Mouse (Mus musculus): ENCODE results near the gene Dpysl5. TPM values are rescaled to one million over a fixed set of nuclear protein-coding genes. Genes with fewer than 3 reads are reported as not detected.

Gene Dpysl5
- polyA plus RNA-seq, 1 experiment from 2014 or later = 5.9 TPM

- no peak overlapping the region for H3K27ac ChIP-seq
- H3K27me3 ChIP-seq = peaks cover 3% of the 10 kb centered on the region
- no peak overlapping the region for H3K4me2 ChIP-seq (replicated peaks)
- no peak overlapping the region for H3K4me3 ChIP-seq
- H3K4me1 ChIP-seq = peaks cover 7% of the 10 kb centered on the region; the same call in 1 of the 2 replicates
- H3K9me3 ChIP-seq = no peaks in the 10 kb centered on the region
- ATAC-seq (ENCODE audit: low FRiP score, low read depth) = no peak
- H3K36me3 ChIP-seq = no peaks in the 10 kb centered on the region
- WGBS = 82% methylated on average over 9 of the region's 9 CpGs
- no peak overlapping the region for H3K9ac ChIP-seq
Observed at GRCm38 (mm10) chr5:30769075-30769474, 57.7 kb downstream of the Dpysl5 start.

DNA sequence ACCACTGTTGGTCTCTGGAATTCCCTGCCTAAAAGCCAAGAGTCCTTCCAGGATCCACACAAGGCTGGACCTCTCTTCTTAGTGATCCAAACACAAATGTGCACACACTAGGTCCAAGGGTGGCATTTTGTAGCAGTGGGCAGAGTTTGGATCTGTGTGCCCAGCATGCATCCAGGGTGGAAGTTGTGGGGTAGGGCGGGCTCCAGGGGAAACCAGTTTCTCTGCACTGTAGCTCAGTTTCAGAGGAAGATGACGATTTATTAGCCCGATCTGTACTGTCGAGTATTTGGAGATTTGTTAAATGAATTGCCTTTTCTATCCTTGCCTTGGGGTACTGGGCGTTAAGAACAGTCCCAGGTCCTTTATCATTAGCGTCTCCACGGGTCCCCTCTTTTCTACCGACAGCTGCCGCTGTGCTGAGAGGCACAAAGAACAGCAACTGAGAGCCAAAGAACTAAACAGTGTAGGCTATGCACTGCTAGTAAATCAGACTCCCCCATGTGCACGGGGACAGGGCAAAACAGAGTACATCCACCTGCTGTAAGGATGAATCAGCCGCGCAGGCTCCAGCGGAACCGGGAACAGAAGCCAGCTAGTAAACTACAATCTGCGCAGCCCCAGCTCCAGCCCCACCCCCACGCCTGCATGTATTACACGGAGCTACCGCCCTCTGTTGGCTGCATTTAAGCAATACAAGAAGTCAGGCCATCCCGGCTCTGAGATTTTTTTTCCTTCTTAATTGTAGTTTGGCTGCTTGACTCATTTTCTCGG lies 63.4 kb downstream of the Dpysl5 start:
- no peaks in the 10 kb centered on the region for H3K9me3 ChIP-seq
- H3K27ac ChIP-seq = no peak overlapping the region
- H3K27me3 ChIP-seq = peaks cover 12% of the 10 kb centered on the region
- H3K4me2 ChIP-seq (replicated peaks) = peak overlapping the region; percentile 67
- WGBS = 10% methylated on average over 20 of the region's 20 CpGs
- H3K4me1 ChIP-seq = no peaks in the 10 kb centered on the region
- peak overlapping the region; percentile 33 for H3K4me3 ChIP-seq
- ATAC-seq (ENCODE audit: low FRiP score, low read depth) = peak; percentile 71; the same call in 1 of the 2 replicates
- H3K36me3 ChIP-seq = no peaks in the 10 kb centered on the region
- H3K9ac ChIP-seq = 0 out of 2 replicates have a peak overlapping the region, but pooled peaks have one; percentile 43

GRCm38 (mm10) chr5:30780699-30781098 lies 69.3 kb downstream of the Dpysl5 start:
- H3K36me3 ChIP-seq = no peaks in the 10 kb centered on the region
- 78% methylated on average over 9 of the region's 9 CpGs for WGBS
- no peaks in the 10 kb centered on the region for H3K9me3 ChIP-seq
- H3K4me1 ChIP-seq = peaks cover 3% of the 10 kb centered on the region; the same call in 1 of the 2 replicates
- H3K27me3 ChIP-seq = no peaks in the 10 kb centered on the region
- no peak overlapping the region for H3K27ac ChIP-seq
- ATAC-seq (ENCODE audit: low FRiP score, low read depth) = no peak
- H3K4me2 ChIP-seq (replicated peaks) = no peak overlapping the region
- H3K9ac ChIP-seq = no peak overlapping the region
- no peak overlapping the region for H3K4me3 ChIP-seq

DNA sequence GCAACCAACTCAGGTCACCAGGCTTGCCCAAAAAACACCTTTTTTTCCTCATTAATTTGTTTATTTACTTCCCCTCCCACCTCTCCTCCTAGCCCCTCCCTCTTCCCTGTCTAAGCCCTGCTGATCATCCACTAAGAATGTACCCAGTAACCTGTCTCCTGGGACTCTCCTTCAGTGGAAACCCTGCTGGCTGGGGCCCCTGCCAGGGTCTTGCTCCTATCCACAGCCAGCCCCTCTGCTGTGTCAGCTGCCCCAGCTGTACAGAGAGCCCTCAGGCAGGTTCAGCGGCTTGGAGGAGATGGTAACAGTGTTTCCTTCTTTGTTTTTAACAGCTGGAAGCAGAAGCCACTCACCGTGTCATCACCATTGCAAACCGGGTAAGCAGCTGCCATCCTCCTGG lies 69.8 kb downstream of the Dpysl5 start:
- Histone ChIP-seq H3K9ac (no peak overlapping the region), H3K4me2 (replicated peaks) (no peak overlapping the region), H3K27ac (no peak overlapping the region), H3K4me1 (peaks cover 3% of the 10 kb centered on the region; the same call in 1 of the 2 replicates), H3K9me3 (no peaks in the 10 kb centered on the region), H3K27me3 (no peaks in the 10 kb centered on the region), H3K36me3 (no peaks in the 10 kb centered on the region), H3K4me3 (no peak overlapping the region)
- no peak for ATAC-seq (ENCODE audit: low FRiP score, low read depth)
- 77% methylated on average over 3 of the region's 3 CpGs for WGBS

DNA sequence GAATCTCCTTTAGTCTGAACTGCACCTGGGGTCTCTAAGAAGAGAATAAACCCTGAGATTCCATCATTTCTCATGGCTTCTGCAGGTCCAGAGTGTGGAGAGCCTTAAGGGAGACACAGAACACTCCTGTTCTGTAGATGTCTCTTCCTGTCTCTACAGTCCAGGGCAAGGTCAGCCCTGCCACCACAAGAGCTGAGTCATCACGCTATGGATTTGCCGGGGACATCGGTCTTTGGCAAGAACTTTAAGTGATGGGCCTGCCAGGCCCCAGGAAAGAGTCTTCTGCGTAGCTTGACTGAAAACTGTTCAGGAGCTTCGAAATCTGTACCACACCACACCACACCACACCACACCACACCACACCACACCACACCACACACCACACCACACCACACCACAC lies 76.0 kb downstream of the Dpysl5 start:
- Histone ChIP-seq H3K4me2 (replicated peaks) (no peak overlapping the region), H3K4me1 (no peaks in the 10 kb centered on the region), H3K27me3 (no peaks in the 10 kb centered on the region), H3K4me3 (no peak overlapping the region), H3K27ac (no peak overlapping the region), H3K9me3 (no peaks in the 10 kb centered on the region), H3K9ac (no peak overlapping the region), H3K36me3 (no peaks in the 10 kb centered on the region)
- WGBS = 87% methylated on average over 5 of the region's 5 CpGs
- no peak for ATAC-seq (ENCODE audit: low FRiP score, low read depth)

DNA sequence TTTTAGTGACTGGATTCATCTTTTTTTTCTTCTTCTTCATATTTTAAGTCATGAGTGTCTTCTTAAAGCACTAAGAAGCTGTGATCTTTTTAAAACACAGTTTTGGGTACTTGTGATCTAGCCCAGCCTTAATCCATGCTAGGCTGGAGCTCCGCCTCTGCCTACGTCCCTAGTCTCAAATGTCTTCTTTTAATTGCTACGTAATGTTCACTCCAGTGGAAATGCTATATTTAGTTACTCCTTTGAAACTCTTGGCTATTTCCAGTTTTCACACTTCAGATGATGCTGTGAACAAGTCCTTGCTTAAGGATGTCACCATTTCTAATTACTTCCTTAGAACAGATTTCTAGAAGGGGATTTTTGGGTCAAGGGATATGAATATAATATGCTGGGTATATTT lies 78.7 kb downstream of the Dpysl5 start:
- no peak overlapping the region for H3K9ac ChIP-seq
- no peaks in the 10 kb centered on the region for H3K4me1 ChIP-seq
- no peaks in the 10 kb centered on the region for H3K9me3 ChIP-seq
- no peak overlapping the region for H3K4me3 ChIP-seq
- H3K27me3 ChIP-seq = no peaks in the 10 kb centered on the region
- 76% methylated on average over 3 of the region's 3 CpGs for WGBS
- H3K36me3 ChIP-seq = no peaks in the 10 kb centered on the region
- H3K4me2 ChIP-seq (replicated peaks) = no peak overlapping the region
- ATAC-seq (ENCODE audit: low FRiP score, low read depth) = no peak
- H3K27ac ChIP-seq = no peak overlapping the region

DNA sequence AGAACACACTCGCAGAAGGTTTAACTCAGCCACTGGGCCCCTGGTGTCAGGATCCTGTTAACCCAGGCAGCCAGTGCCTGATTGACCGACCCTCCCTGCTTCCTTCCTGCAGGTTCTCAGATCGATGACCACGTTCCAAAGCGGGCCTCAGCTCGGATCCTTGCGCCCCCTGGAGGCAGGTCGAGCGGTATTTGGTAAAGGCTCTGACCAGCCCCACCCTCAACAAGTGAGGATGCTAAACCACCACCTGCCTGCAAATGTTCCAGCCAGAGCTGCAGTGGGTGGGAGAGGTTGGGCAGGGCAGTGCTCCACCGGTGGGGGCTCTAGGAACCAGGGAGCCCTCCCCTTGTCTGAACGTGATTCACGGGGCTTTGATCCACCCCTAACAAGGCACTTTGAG lies 84.8 kb downstream of the Dpysl5 start:
- no peak overlapping the region for H3K9ac ChIP-seq
- WGBS = 11% methylated on average over 12 of the region's 12 CpGs
- peak; percentile 34; the same call in 1 of the 2 replicates for ATAC-seq (ENCODE audit: low FRiP score, low read depth)

GRCm38 (mm10) chr5:30797482-30797881 lies 86.1 kb downstream of the Dpysl5 start:
- ATAC-seq (ENCODE audit: low FRiP score, low read depth) = no peak
- H3K4me3 ChIP-seq = no peak overlapping the region
- no peak overlapping the region for H3K27ac ChIP-seq
- H3K27me3 ChIP-seq = no peaks in the 10 kb centered on the region
- no peaks in the 10 kb centered on the region for H3K36me3 ChIP-seq
- no peaks in the 10 kb centered on the region for H3K9me3 ChIP-seq
- 70% methylated on average over 7 of the region's 7 CpGs for WGBS
- no peak overlapping the region for H3K9ac ChIP-seq
- H3K4me1 ChIP-seq = no peaks in the 10 kb centered on the region
- no peak overlapping the region for H3K4me2 ChIP-seq (replicated peaks)

More for the DNA sequence above, 84.8 kb downstream of the Dpysl5 start:
- Histone ChIP-seq H3K9me3 (no peaks in the 10 kb centered on the region), H3K4me2 (replicated peaks) (no peak overlapping the region), H3K4me3 (no peak overlapping the region), H3K4me1 (no peaks in the 10 kb centered on the region), H3K27ac (no peak overlapping the region), H3K27me3 (no peaks in the 10 kb centered on the region), H3K36me3 (no peaks in the 10 kb centered on the region)

DNA sequence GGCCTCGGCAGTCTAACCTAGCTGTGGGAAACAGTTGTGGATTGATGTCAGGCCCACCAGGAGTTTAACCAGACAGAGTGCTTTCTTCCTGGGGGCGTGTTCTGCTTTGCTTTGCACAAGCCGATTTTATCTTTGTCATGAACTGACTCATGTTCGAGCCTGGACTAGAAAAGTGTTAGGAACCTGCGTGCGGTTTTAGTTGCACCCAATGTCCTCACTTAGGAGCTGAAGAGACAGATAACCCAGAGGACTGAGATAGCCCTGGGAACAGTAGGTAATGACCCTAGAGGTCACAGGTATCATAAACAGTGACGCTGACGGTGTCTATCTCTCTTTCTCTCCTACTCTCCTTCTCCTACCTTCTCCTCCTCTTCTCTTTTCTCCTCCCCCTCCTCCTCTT lies 86.6 kb downstream of the Dpysl5 start:
- WGBS = 78% methylated on average over 8 of the region's 8 CpGs
- no peak for ATAC-seq (ENCODE audit: low FRiP score, low read depth)
- no peak overlapping the region for H3K4me3 ChIP-seq
- H3K9me3 ChIP-seq = no peaks in the 10 kb centered on the region
- no peak overlapping the region for H3K4me2 ChIP-seq (replicated peaks)
- H3K27ac ChIP-seq = no peak overlapping the region
- H3K9ac ChIP-seq = no peak overlapping the region
- H3K27me3 ChIP-seq = no peaks in the 10 kb centered on the region
- H3K36me3 ChIP-seq = no peaks in the 10 kb centered on the region
- H3K4me1 ChIP-seq = no peaks in the 10 kb centered on the region

- no peak for ATAC-seq (ENCODE audit: low FRiP score, low read depth)
- H3K9me3 ChIP-seq = no peaks in the 10 kb centered on the region
- H3K27ac ChIP-seq = no peak overlapping the region
- no peak overlapping the region for H3K4me2 ChIP-seq (replicated peaks)
- H3K4me3 ChIP-seq = no peak overlapping the region
- no peaks in the 10 kb centered on the region for H3K4me1 ChIP-seq
- no peaks in the 10 kb centered on the region for H3K36me3 ChIP-seq
- H3K27me3 ChIP-seq = no peaks in the 10 kb centered on the region
- H3K9ac ChIP-seq = no peak overlapping the region
- 80% methylated on average over 6 of the region's 6 CpGs for WGBS
Observed at GRCm38 (mm10) chr5:30798965-30799364, 87.6 kb downstream of the Dpysl5 start.

DNA sequence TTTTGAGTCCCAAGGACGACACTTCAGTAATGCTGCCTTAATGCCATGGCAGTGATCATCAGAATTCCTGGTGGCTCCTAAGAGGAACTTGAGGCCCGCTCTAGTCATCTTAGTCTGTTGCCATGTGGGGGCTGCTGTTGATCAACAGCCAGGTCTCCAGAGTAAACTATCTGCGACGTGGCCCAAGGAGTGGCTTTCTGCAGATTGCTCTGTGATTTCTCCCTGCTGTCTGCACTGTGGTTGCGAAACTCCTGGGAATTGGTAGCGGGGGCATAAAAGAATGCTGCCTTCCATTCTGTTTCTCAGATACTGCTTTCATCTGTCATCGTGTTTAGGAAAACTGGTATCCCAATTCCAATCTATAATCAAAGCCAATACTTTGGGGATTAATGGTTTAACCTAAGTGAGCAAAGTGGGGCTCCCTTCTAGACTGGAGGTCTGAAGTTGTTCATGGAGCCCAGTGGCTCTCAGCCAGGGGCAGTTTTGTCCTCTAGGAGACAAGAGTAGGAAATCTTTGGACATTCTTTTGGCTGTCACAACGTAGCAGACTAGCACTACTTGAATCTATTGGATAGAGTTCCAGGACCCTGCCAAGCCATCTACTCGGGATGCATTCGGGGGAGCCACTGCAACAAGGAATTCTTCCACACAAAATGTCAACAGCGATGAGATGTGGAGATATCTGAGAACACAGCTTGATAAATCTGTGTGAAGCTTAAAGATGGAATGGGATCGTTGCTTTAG lies 91.5 kb downstream of the Dpysl5 start:
- Histone ChIP-seq H3K36me3 (no peaks in the 10 kb centered on the region), H3K4me1 (no peaks in the 10 kb centered on the region), H3K4me2 (replicated peaks) (no peak overlapping the region), H3K4me3 (no peak overlapping the region), H3K27ac (no peak overlapping the region), H3K27me3 (peaks cover 3% of the 10 kb centered on the region; the same call in 1 of the 2 replicates), H3K9ac (no peak overlapping the region), H3K9me3 (no peaks in the 10 kb centered on the region)
- 77% methylated on average over 12 of the region's 12 CpGs for WGBS
- no peak for ATAC-seq (ENCODE audit: low FRiP score, low read depth)

DNA sequence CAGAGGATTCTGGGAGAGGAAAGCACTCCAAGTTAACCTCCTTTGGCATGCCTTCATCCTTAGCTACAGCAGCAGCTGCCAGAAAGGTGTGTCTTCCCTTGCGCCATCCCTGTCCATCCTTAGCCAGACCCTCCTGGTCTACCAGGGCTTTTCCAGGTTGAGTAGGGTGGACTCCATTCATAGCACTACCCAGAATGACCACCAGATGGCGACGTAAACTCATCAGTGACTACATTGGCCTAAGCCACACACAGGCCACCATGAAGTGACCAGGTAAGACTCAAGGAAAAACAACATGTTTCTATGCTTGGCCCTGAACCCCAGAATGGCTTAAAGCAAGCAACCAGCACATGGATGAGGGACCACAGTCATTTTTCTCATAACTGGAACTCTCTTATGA lies 94.7 kb downstream of the Dpysl5 start:
- WGBS = 5% methylated on average over 3 of the region's 3 CpGs
- H3K27me3 ChIP-seq = peaks cover 5% of the 10 kb centered on the region; the same call in 1 of the 2 replicates
- H3K27ac ChIP-seq = no peak overlapping the region
- H3K9ac ChIP-seq = no peak overlapping the region
- H3K36me3 ChIP-seq = no peaks in the 10 kb centered on the region
- ATAC-seq (ENCODE audit: low FRiP score, low read depth) = peak; percentile 69
- H3K9me3 ChIP-seq = no peaks in the 10 kb centered on the region
- H3K4me1 ChIP-seq = no peaks in the 10 kb centered on the region
- H3K4me2 ChIP-seq (replicated peaks) = no peak overlapping the region
- H3K4me3 ChIP-seq = no peak overlapping the region

Measured in limb, embryonic 13.5 days (tissue).